Mouse (Mus musculus): ENCODE data around the gene Setd3. TPM values are rescaled to one million over a fixed set of nuclear protein-coding genes. Genes with fewer than 3 reads are reported as not detected.

The Setd3 gene
- polyA plus RNA-seq, 1 experiment from 2014 or later, result 108 TPM

GRCm38 (mm10) chr12:108200094-108200493, 21.0 kb upstream of the Setd3 start:
- WGBS, result 85% methylated on average over 1 of the region's 1 CpGs
- H3K9ac ChIP-seq (replicated peaks), result no peak overlapping the region
- H3K9me3 ChIP-seq, result no peaks in the 10 kb centered on the region
- no peaks in the 10 kb centered on the region for H3K4me1 ChIP-seq
- peaks cover 89% of the 10 kb centered on the region for H3K36me3 ChIP-seq
- no peak overlapping the region for H3K27ac ChIP-seq (replicated peaks)
- no peak for ATAC-seq (replicated peaks)
- no peak overlapping the region for H3K4me2 ChIP-seq (replicated peaks)
- H3K4me3 ChIP-seq, result no peak overlapping the region
- H3K27me3 ChIP-seq, result no peaks in the 10 kb centered on the region

DNA sequence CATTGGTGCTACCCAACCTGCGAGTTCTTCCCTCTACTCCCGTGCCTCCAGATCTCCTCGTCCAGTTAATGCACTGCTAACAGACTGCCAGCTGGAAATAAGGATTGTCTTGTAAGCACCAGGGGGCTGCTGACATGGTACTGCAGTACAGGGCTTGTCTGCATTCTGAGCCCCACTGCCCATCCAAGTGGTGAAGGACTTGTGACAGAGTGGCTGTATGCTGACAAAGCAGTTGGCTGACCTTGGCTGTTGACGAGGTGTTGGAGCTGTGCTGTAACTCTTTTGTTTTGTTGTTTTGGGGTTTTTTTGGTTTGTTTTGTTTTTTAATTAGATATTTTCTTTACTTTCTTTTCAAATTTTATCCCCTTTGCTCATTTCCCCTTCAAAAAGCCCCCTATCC, 19.3 kb upstream of the Setd3 start:
- Histone ChIP-seq H3K27me3 (no peaks in the 10 kb centered on the region), H3K9ac (replicated peaks) (no peak overlapping the region), H3K4me1 (no peaks in the 10 kb centered on the region), H3K4me3 (no peak overlapping the region), H3K9me3 (no peaks in the 10 kb centered on the region), H3K4me2 (replicated peaks) (no peak overlapping the region), H3K36me3 (peaks cover 95% of the 10 kb centered on the region), H3K27ac (replicated peaks) (no peak overlapping the region)
- ATAC-seq (replicated peaks), result no peak
- WGBS, result 75% methylated on average over 4 of the region's 4 CpGs

DNA sequence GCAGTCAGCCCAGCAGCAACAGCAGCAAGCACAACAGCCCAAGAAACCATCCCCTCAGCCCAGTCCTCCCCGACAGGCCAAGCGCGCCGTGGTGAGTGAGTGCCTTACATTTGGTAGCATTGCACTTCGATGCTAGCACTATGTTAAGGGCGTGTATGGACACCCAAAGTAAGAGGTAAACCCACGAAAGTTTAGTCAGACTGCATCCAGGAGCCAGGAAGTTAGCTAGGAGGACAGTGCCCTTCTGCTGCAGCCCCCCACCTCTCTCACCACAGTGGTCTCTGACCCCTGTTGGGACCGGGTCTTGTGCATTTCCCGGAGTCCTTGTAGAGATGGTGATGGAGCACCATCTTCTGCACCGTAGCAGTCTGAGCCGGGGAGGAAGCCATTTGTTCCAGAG, 16.6 kb upstream of the Setd3 start:
- WGBS, result 96% methylated on average over 11 of the region's 11 CpGs
- H3K27ac ChIP-seq (replicated peaks), result no peak overlapping the region
- no peaks in the 10 kb centered on the region for H3K9me3 ChIP-seq
- H3K27me3 ChIP-seq, result no peaks in the 10 kb centered on the region
- H3K4me1 ChIP-seq, result no peaks in the 10 kb centered on the region
- no peak overlapping the region for H3K4me3 ChIP-seq
- H3K4me2 ChIP-seq (replicated peaks), result no peak overlapping the region
- ATAC-seq (replicated peaks), result no peak
- no peak overlapping the region for H3K9ac ChIP-seq (replicated peaks)
- peaks cover 96% of the 10 kb centered on the region for H3K36me3 ChIP-seq

GRCm38 (mm10) chr12:108193878-108194277, 14.8 kb upstream of the Setd3 start:
- H3K4me2 ChIP-seq (replicated peaks), result no peak overlapping the region
- H3K27me3 ChIP-seq, result no peaks in the 10 kb centered on the region
- no peak overlapping the region for H3K9ac ChIP-seq (replicated peaks)
- no peak for ATAC-seq (replicated peaks)
- peaks cover 94% of the 10 kb centered on the region for H3K36me3 ChIP-seq
- no peaks in the 10 kb centered on the region for H3K4me1 ChIP-seq
- H3K4me3 ChIP-seq, result no peak overlapping the region
- H3K9me3 ChIP-seq, result no peaks in the 10 kb centered on the region
- WGBS, result 92% methylated on average over 5 of the region's 5 CpGs
- no peak overlapping the region for H3K27ac ChIP-seq (replicated peaks)

DNA sequence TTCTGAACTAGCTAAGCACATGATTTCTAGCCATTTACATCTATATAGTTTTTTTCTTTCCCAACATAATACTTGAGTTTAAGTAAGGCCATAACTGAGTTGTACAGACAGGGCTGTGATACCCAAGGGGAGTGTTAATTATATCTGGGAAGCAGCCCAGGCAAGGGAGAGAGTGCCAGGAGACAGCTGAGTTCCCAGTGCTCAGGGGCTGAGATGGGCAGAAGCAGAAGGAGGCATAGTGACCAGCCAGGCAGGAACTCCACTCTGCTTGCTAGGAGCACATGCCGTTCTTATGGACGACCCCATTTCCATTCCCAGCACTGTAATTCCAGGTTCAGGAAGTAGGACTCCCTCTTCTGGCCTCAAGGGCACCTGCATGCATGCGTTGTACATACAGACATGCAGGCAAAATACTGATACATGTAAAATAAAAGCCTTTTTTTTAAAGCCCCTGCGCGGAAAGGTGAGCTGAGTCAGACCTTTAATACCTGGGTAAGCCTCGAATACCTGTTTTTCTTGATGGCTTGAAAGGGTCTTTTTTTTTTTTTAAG, 8.5 kb upstream of the Setd3 start:
- Histone ChIP-seq H3K36me3 (peaks cover 69% of the 10 kb centered on the region), H3K9me3 (no peaks in the 10 kb centered on the region), H3K27me3 (no peaks in the 10 kb centered on the region), H3K9ac (replicated peaks) (no peak overlapping the region), H3K4me3 (no peak overlapping the region), H3K4me1 (peaks cover 7% of the 10 kb centered on the region), H3K4me2 (replicated peaks) (no peak overlapping the region), H3K27ac (replicated peaks) (no peak overlapping the region)
- ATAC-seq (replicated peaks), result no peak
- 90% methylated on average over 6 of the region's 6 CpGs for WGBS

GRCm38 (mm10) chr12:108181716-108182115, 2.6 kb upstream of the Setd3 start:
- H3K27ac ChIP-seq (replicated peaks), result no peak overlapping the region
- WGBS, result 95% methylated on average over 6 of the region's 6 CpGs

DNA sequence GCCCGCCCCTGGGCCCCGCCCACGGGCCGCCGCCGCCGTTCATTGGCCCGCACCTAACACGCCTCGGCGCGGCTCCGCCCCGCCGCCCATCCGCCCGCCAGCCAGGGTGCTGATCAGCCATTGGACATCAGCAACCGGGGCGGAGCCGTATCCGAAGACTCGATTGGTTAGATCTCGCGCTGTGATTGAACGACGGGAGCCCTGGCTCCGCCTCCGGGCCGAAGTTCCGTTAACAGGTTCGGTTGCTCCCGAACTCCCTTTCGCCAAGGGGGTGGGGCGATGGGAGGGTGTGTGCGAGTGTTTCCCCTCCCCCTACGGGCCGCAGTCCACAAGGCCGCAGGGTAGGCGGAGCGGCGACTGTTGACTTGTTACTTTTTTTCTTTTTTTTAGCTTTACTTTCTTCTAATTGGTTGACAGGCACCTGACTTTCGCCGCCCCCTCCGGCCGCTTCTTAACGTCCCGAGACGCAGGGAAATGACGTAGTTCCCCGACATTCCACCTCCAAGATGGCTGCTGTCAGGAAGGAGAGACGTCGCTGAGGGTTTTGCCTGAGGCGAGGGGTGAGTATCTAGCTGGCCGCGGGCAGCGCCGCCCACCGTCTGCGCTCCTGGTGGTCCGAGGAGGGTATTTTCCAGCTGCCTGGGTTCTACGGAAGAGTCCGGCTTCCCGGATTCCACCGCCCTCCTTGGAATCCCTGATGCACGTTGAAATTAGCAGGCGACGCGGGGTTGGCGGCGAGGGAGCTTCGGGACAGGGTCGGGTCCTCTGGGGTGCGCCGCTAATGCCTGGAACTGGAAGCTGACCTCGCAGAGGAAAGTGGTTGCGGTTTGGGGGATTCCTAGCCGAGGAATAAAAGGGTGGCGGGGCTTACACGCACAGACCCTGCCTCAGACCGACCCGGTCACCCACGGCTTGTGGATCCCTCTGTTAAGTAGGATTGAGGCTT, 480 bp upstream of the Setd3 start, which contains the start of gene Ccnk:
TSS of gene Ccnk (plus strand) at position 259 of the 946 bp plus-strand sequence.
- peak; percentile 98 for ATAC-seq (replicated peaks)
- Histone ChIP-seq H3K4me1 (peaks cover 39% of the 10 kb centered on the region), H3K4me2 (replicated peaks) (peak within 1 kb of the TSS; percentile 91), H3K9me3 (no peaks in the 10 kb centered on the region), H3K9ac (replicated peaks) (peak within 1 kb of the TSS; percentile 88), H3K4me3 (peak within 1 kb of the TSS; percentile 94), H3K36me3 (peaks cover 15% of the 10 kb centered on the region), H3K27ac (replicated peaks) (peak within 1 kb of the TSS; percentile 84), H3K27me3 (no peaks in the 10 kb centered on the region)
- under 1% methylated on average over 82 of the region's 82 CpGs for WGBS

More at GRCm38 (mm10) chr12:108181716-108182115, 2.6 kb upstream of the Setd3 start:
- Histone ChIP-seq H3K9me3 (no peaks in the 10 kb centered on the region), H3K36me3 (peaks cover 25% of the 10 kb centered on the region), H3K4me1 (peaks cover 41% of the 10 kb centered on the region), H3K27me3 (no peaks in the 10 kb centered on the region), H3K4me2 (replicated peaks) (no peak overlapping the region), H3K9ac (replicated peaks) (no peak overlapping the region), H3K4me3 (no peak overlapping the region)
- no peak for ATAC-seq (replicated peaks)

GRCm38 (mm10) chr12:108178331-108179245, 526 bp downstream of the Setd3 start:
- under 1% methylated on average over 89 of the region's 103 CpGs for WGBS
- Histone ChIP-seq H3K4me2 (replicated peaks) (peak overlapping the region; percentile 81), H3K4me1 (peaks cover 39% of the 10 kb centered on the region), H3K9me3 (no peaks in the 10 kb centered on the region), H3K27ac (replicated peaks) (peak overlapping the region; percentile 79), H3K36me3 (peaks cover 11% of the 10 kb centered on the region), H3K9ac (replicated peaks) (peak overlapping the region; percentile 88), H3K4me3 (peak overlapping the region; percentile 94), H3K27me3 (no peaks in the 10 kb centered on the region)
- peak; percentile 70 for ATAC-seq (replicated peaks)

GRCm38 (mm10) chr12:108176366-108176765, 2.7 kb downstream of the Setd3 start:
- H3K36me3 ChIP-seq, result peaks cover 2% of the 10 kb centered on the region; the same call in 1 of the 2 replicates
- peaks cover 42% of the 10 kb centered on the region for H3K4me1 ChIP-seq
- no peak for ATAC-seq (replicated peaks)
- no peak overlapping the region for H3K27ac ChIP-seq (replicated peaks)
- H3K9me3 ChIP-seq, result no peaks in the 10 kb centered on the region
- H3K27me3 ChIP-seq, result no peaks in the 10 kb centered on the region
- 77% methylated on average over 3 of the region's 3 CpGs for WGBS
- H3K4me2 ChIP-seq (replicated peaks), result no peak overlapping the region
- no peak overlapping the region for H3K4me3 ChIP-seq
- no peak overlapping the region for H3K9ac ChIP-seq (replicated peaks)

- no peak for ATAC-seq (replicated peaks)
- H3K4me2 ChIP-seq (replicated peaks), result no peak overlapping the region
- H3K4me3 ChIP-seq, result no peak overlapping the region
- no peaks in the 10 kb centered on the region for H3K27me3 ChIP-seq
- no peaks in the 10 kb centered on the region for H3K9me3 ChIP-seq
- WGBS, result 80% methylated on average over 8 of the region's 8 CpGs
- no peaks in the 10 kb centered on the region for H3K36me3 ChIP-seq
- no peak overlapping the region for H3K9ac ChIP-seq (replicated peaks)
- H3K27ac ChIP-seq (replicated peaks), result no peak overlapping the region
- peaks cover 31% of the 10 kb centered on the region for H3K4me1 ChIP-seq
Observed at GRCm38 (mm10) chr12:108174606-108175505, 4.3 kb downstream of the Setd3 start.

- Histone ChIP-seq H3K4me2 (replicated peaks) (no peak overlapping the region), H3K27ac (replicated peaks) (no peak overlapping the region), H3K27me3 (no peaks in the 10 kb centered on the region), H3K4me3 (no peak overlapping the region), H3K9me3 (no peaks in the 10 kb centered on the region), H3K4me1 (peaks cover 24% of the 10 kb centered on the region), H3K36me3 (no peaks in the 10 kb centered on the region), H3K9ac (replicated peaks) (no peak overlapping the region)
- ATAC-seq (replicated peaks), result no peak
- 68% methylated on average over 4 of the region's 4 CpGs for WGBS
Observed at GRCm38 (mm10) chr12:108172639-108173038, 6.5 kb downstream of the Setd3 start.

Measured in forebrain, embryonic 15.5 days (tissue).